Mouse (Mus musculus) brain, embryonic 14.5 days (tissue): ENCODE measurements at regions not wholly inside any gene's neighbourhood (a gene's known extent, or its start where the extent isn't known, plus 50 kb on each side); places are given as distances from the start of the nearest gene placed in this dataset.

Experiments
- CTCF ChIP-seq: fragments of 200-500 bp; IDR thresholded peaks from 2 replicates; pipeline ENCODE4 v1.5.1; 2012; ENCODE audit warnings: inconsistent platforms, mild to moderate bottlenecking, moderate library complexity, borderline replicate concordance; ENCODE audit not compliant: insufficient read depth, insufficient read length; ENCODE audit errors: extremely low read depth
- POLR2A ChIP-seq: fragments of 200-500 bp; IDR thresholded peaks from 2 replicates; pipeline ENCODE4 v1.6.1; 2012; ENCODE audit warnings: mild to moderate bottlenecking, inconsistent platforms, borderline replicate concordance; ENCODE audit not compliant: poor library complexity, insufficient read depth, insufficient read length, severe bottlenecking; ENCODE audit errors: extremely low read depth

GRCm38 (mm10) chr8:54392866-54393265 lies 136.5 kb upstream of the Asb5 start:
- TF ChIP-seq POLR2A (no peak), CTCF (no peak)
